Mouse (Mus musculus) limb, embryonic 12.5 days (tissue): ENCODE data around the gene BC028528. TPM values are rescaled to one million over a fixed set of nuclear protein-coding genes. Genes with fewer than 3 reads are reported as not detected.
"Not testable (repeated sequence)": the region's sequence is repeated elsewhere in the genome, so short reads cannot be mapped to it uniquely, and the experiment has no call there.

Source experiments
- ATAC-seq: fragments of 200-750 bp; cut with Nextera tagmentation; 2 replicates; pipeline ENCODE4 v1.8.0; 2017; ENCODE audit warnings: low read depth, moderate TSS enrichment; ENCODE audit not compliant: insufficient number of reproducible peaks, insufficient read depth, low FRiP score, low TSS enrichment
- H3K27ac ChIP-seq: fragments of 300-500 bp; sonication (generic); 2 replicates; pipeline ENCODE4 v1.5.1; 2016; ENCODE audit warnings: mild to moderate bottlenecking, moderate library complexity
- H3K27me3 ChIP-seq: fragments of 300-500 bp; sonication (generic); 2 replicates; pipeline ENCODE4 v1.6.1; 2016; ENCODE audit warnings: mild to moderate bottlenecking, moderate library complexity
- H3K36me3 ChIP-seq: fragments of 300-500 bp; sonication (generic); 2 replicates; pipeline ENCODE4 v1.6.1; 2016; ENCODE audit warnings: mild to moderate bottlenecking, moderate library complexity
- H3K4me1 ChIP-seq: fragments of 300-500 bp; sonication (generic); replicated peaks from 2 replicates; pipeline ENCODE4 v1.6.1; 2016
- H3K4me2 ChIP-seq: fragments of 300-500 bp; sonication (generic); 2 replicates; pipeline ENCODE4 v1.6.1; 2016; ENCODE audit warnings: mild to moderate bottlenecking, moderate library complexity
- H3K4me3 ChIP-seq: fragments of 300-500 bp; sonication (generic); replicated peaks from 2 replicates; pipeline ENCODE4 v1.5.1; 2016; ENCODE audit warnings: mild to moderate bottlenecking
- H3K9ac ChIP-seq: fragments of 300-500 bp; sonication (generic); replicated peaks from 2 replicates; pipeline ENCODE4 v1.6.1; 2016; ENCODE audit warnings: mild to moderate bottlenecking, moderate library complexity
- H3K9me3 ChIP-seq: fragments of 300-500 bp; sonication (generic); 2 replicates; pipeline ENCODE4 v1.6.1; 2016; ENCODE audit warnings: mild to moderate bottlenecking, moderate library complexity
- WGBS: fragments of 180-500 bp; shearing (Covaris S2); methylation state at CpG from one replicate; pipeline ENCODE4 v1.1.7; 2016; 5-methylcytosine and 5-hydroxymethylcytosine counted together
- polyA plus RNA-seq: library from polyadenylated mRNA; unstranded; fragments of >200 nt; fragmentation: Nextera tagmentation; extraction: Ambion mirVana; gene quantifications from 2 replicates; pipeline ENCODE4 v1.2.1, GENCODE M21; 2016

BC028528 gene
- polyA plus RNA-seq, 1 experiment from 2014 or later: 11.1 TPM

DNA sequence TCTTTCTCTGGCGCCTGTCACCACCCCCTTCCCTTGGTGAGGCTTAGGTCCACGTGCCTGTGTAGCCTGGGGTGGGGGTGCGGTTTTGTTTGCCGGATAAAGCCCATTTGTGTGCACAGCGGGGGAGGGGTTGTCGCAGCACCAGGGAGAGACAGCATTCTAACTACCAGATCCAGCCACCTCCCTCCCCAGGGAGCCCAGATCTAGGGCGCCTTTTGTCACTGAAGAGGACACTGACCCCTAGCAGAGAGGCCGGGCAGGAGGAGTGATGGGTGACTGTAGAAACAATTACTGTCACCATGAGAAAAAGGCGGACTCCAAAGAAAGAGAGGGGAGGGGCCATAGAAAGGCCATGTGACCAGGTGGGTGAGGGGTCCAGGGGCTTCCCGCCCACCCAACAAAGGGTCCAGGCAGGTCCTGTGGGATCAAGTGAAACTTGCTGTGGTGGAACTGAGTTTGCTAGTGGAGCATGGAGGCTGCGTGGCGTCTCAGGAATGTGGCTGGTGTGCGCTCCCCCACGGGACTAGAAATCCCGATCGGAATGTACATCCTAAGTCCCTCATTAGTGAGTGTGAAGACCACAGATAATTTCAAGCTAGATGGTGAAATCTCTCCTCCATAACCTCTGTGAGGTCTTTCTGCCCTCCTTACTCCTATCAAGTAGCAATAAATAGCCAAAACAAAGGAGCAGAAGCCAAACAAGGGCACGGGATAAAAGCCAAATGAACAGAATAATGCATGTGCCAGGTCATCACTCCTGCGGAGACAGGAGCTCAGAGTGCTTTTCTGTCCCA is 13.5 kb upstream of the BC028528 start:
- Histone ChIP-seq H3K4me1 (peaks cover 45% of the 10 kb centered on the region), H3K4me2 (peak overlapping the region; percentile 93), H3K27me3 (0 out of 2 replicates have a peak, but pooled peaks cover 3% of the 10 kb centered on the region), H3K4me3 (peak overlapping the region; percentile 51), H3K27ac (peak overlapping the region; percentile 88), H3K36me3 (peaks cover 7% of the 10 kb centered on the region), H3K9me3 (no peaks in the 10 kb centered on the region), H3K9ac (peak overlapping the region; percentile 74)
- under 1% methylated on average over 18 of the region's 18 CpGs for WGBS
- 0 out of 2 replicates have a peak, but pooled peaks have one; percentile 37 for ATAC-seq

- Histone ChIP-seq H3K9me3 (no peaks in the 10 kb centered on the region), H3K4me3 (peak within 1 kb of the TSS; percentile 51), H3K4me1 (peaks cover 45% of the 10 kb centered on the region), H3K9ac (peak within 1 kb of the TSS; percentile 74), H3K36me3 (peaks cover 11% of the 10 kb centered on the region), H3K27ac (peak within 1 kb of the TSS; percentile 88), H3K27me3 (0 out of 2 replicates have a peak, but pooled peaks cover 3% of the 10 kb centered on the region), H3K4me2 (peak within 1 kb of the TSS; percentile 93)
- ATAC-seq: peak; percentile 50; the same call in 1 of the 2 replicates
- under 1% methylated on average over 15 of the region's 15 CpGs for WGBS
These were observed 12.8 kb upstream of the BC028528 start, which contains the start of gene Car14 for GRCm38 (mm10) chr3:95904568-95904967. Gene Car14, minus strand, starts transcription at chr3:95904691.

DNA sequence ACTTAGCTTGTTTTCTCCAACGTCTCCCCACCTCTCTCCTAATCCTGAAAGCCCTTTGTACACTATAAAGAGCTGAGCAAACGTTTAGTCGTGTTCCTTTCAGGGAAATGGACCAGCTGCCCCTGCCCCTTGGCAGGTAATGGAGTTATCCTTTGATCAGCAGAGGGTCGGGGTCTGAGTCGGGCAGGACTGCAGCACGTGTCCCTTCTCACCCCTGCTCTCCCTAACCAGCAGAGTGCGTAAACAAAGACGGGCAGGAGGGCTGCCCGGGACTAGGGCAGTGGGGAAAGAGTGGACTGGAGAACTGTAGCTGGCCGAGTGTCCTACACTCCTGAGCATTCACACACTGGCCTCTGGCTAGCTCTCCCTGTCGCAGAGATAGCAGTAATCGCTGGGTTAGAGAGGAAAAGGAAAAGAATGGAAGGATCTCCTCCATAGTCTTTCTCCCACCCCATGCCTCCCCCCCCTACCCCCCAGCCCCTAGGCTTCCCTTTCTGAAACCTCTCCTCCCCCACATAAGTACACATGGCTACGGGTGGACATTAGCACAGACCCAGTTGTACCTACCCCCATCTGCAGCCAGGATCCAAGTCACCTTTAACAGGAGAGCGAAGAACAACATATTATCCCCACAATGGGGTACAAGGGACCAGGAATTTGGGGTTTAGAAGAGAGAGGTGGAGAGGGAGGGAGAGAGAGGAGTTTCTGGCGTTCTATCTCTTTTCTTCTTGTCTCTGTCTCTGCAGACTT is 12.1 kb upstream of the BC028528 start:
- 1% methylated on average over 15 of the region's 15 CpGs for WGBS
- Histone ChIP-seq H3K9ac (peak overlapping the region; percentile 74), H3K4me2 (peak overlapping the region; percentile 93), H3K4me1 (peaks cover 45% of the 10 kb centered on the region), H3K36me3 (peaks cover 15% of the 10 kb centered on the region), H3K4me3 (peak overlapping the region; percentile 51), H3K27ac (peak overlapping the region; percentile 88), H3K27me3 (0 out of 2 replicates have a peak, but pooled peaks cover 3% of the 10 kb centered on the region), H3K9me3 (no peaks in the 10 kb centered on the region)
- 0 out of 2 replicates have a peak, but pooled peaks have one; percentile 8 for ATAC-seq

- Histone ChIP-seq H3K9ac (peak overlapping the region; percentile 74), H3K4me1 (peaks cover 45% of the 10 kb centered on the region), H3K27ac (peak overlapping the region; percentile 74), H3K4me2 (peak overlapping the region; percentile 93), H3K27me3 (0 out of 2 replicates have a peak, but pooled peaks cover 2% of the 10 kb centered on the region), H3K9me3 (no peaks in the 10 kb centered on the region), H3K4me3 (peak overlapping the region; percentile 51), H3K36me3 (peaks cover 28% of the 10 kb centered on the region)
- WGBS: 33% methylated on average over 6 of the region's 6 CpGs
- no peak for ATAC-seq
These were observed 10.8 kb upstream of the BC028528 start for GRCm38 (mm10) chr3:95902643-95903042.

GRCm38 (mm10) chr3:95902373-95902625 is 10.5 kb upstream of the BC028528 start:
- peaks cover 45% of the 10 kb centered on the region for H3K4me1 ChIP-seq
- ATAC-seq: no peak
- no peaks in the 10 kb centered on the region for H3K27me3 ChIP-seq
- H3K4me3 ChIP-seq: peak overlapping the region; percentile 51
- H3K9ac ChIP-seq: peak overlapping the region; percentile 74
- peaks cover 32% of the 10 kb centered on the region for H3K36me3 ChIP-seq
- peak overlapping the region; percentile 93 for H3K4me2 ChIP-seq
- peak overlapping the region; percentile 74 for H3K27ac ChIP-seq
- no peaks in the 10 kb centered on the region for H3K9me3 ChIP-seq

DNA sequence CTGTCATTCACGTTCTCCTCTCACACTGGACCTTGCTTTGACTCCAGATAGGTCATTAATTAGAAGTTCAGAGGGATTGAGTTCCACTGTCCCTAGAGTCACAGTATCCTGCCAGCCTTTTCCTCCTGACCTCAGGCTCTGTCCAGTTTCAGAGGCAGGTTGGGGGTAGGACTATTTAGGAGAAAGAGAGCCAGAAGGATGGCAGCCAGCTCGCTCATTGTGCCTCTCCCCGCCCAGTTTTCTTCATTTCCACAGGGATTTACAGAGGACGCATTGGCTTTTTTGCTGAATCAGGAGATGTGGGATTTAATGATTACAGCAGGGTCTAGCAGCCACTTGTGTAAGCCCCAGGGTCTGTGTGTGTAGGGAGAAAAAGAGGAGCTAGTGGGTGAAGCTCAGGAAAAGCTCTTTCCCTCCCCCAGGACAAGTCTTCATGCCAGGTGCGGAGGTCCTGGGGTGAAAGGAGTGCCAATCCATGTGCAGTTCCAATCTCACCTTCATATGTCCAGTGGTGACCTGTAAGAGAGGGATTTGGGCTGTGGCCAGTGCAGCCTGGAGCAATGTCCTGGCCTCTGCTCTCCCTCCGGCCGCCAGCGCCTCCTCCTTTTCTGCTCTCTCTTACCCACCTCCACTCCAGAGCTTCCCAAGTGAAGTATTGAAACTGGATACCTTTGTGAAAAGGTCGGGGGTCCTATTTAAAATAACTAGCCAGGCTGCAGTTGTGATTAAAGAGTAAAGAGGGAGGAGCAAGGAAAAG is 10.0 kb upstream of the BC028528 start:
- Histone ChIP-seq H3K9ac (peak overlapping the region; percentile 74), H3K4me1 (peaks cover 44% of the 10 kb centered on the region), H3K4me2 (peak overlapping the region; percentile 93), H3K4me3 (peak overlapping the region; percentile 51; the same call in 1 of the 2 replicates), H3K9me3 (no peaks in the 10 kb centered on the region), H3K36me3 (peaks cover 32% of the 10 kb centered on the region), H3K27me3 (no peaks in the 10 kb centered on the region), H3K27ac (peak overlapping the region; percentile 74)
- ATAC-seq: no peak
- WGBS: 69% methylated on average over 9 of the region's 9 CpGs

GRCm38 (mm10) chr3:95899800-95900524 is 8.2 kb upstream of the BC028528 start:
- ATAC-seq: no peak
- peak overlapping the region; percentile 8; the same call in 1 of the 2 replicates for H3K27ac ChIP-seq
- H3K4me2 ChIP-seq: no peak overlapping the region
- WGBS: 77% methylated on average over 13 of the region's 13 CpGs
- H3K36me3 ChIP-seq: peaks cover 32% of the 10 kb centered on the region
- no peak overlapping the region for H3K9ac ChIP-seq
- H3K4me3 ChIP-seq: no peak overlapping the region
- peaks cover 33% of the 10 kb centered on the region for H3K4me1 ChIP-seq
- no peaks in the 10 kb centered on the region for H3K27me3 ChIP-seq
- no peaks in the 10 kb centered on the region for H3K9me3 ChIP-seq

DNA sequence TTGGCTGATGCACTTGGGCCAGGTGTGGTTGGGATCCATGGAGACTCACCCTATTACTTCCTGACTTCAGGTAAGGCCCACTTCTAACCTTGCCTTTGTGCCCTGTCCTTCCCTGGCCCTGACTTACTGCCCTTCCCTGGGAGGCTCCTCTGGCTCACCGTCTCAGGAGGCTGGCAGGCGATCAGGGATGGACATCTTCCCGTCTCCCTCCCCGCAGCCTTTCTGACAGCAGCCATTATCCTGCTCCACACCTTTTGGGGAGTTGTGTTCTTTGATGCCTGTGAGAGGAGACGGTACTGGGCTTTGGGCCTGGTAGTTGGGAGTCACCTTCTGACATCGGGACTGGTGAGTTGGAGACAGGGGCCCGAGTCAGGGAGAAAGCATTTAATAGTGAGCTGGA is 3.7 kb upstream of the BC028528 start:
- Histone ChIP-seq H3K4me1 (peaks cover 32% of the 10 kb centered on the region), H3K36me3 (peaks cover 26% of the 10 kb centered on the region)
- not testable (repeated sequence) for ATAC-seq, H3K27me3 ChIP-seq, H3K9ac ChIP-seq, H3K4me3 ChIP-seq, H3K4me2 ChIP-seq, H3K27ac ChIP-seq, H3K9me3 ChIP-seq
- 85% methylated on average over 7 of the region's 7 CpGs for WGBS

GRCm38 (mm10) chr3:95894317-95895160 is 2.7 kb upstream of the BC028528 start:
- H3K36me3 ChIP-seq: peaks cover 21% of the 10 kb centered on the region; the same call in 1 of the 2 replicates
- H3K4me2 ChIP-seq: peak overlapping the region; percentile 88
- H3K9ac ChIP-seq: peak overlapping the region; percentile 70
- H3K27me3 ChIP-seq: no peaks in the 10 kb centered on the region
- peak overlapping the region; percentile 53; the same call in 1 of the 2 replicates for H3K27ac ChIP-seq
- ATAC-seq: no peak
- H3K4me3 ChIP-seq: peak overlapping the region; percentile 68
- H3K9me3 ChIP-seq: no peaks in the 10 kb centered on the region
- 9% methylated on average over 16 of the region's 16 CpGs for WGBS
- H3K4me1 ChIP-seq: peaks cover 32% of the 10 kb centered on the region
